Mouse (Mus musculus): ENCODE data around the gene Timmdc1. TPM values are rescaled to one million over a fixed set of nuclear protein-coding genes. Genes with fewer than 3 reads are reported as not detected.

The Timmdc1 gene
- polyA plus RNA-seq, 1 experiment from 2014 or later = 27.3 TPM

- H3K4me1 ChIP-seq = no peaks in the 10 kb centered on the region
- H3K27ac ChIP-seq = no peak overlapping the region
- H3K27me3 ChIP-seq (replicated peaks) = no peaks in the 10 kb centered on the region
- peaks cover 19% of the 10 kb centered on the region for H3K36me3 ChIP-seq
- no peaks in the 10 kb centered on the region for H3K9me3 ChIP-seq
- no peak overlapping the region for H3K4me2 ChIP-seq
- H3K4me3 ChIP-seq (replicated peaks) = no peak overlapping the region
- WGBS = 85% methylated on average over 13 of the region's 13 CpGs
- no peak for ATAC-seq (ENCODE audit: insufficient read depth, low FRiP score, low read depth)
- H3K9ac ChIP-seq = no peak overlapping the region
These were observed 16.4 kb upstream of the Timmdc1 start for GRCm38 (mm10) chr16:38538716-38539380.

DNA sequence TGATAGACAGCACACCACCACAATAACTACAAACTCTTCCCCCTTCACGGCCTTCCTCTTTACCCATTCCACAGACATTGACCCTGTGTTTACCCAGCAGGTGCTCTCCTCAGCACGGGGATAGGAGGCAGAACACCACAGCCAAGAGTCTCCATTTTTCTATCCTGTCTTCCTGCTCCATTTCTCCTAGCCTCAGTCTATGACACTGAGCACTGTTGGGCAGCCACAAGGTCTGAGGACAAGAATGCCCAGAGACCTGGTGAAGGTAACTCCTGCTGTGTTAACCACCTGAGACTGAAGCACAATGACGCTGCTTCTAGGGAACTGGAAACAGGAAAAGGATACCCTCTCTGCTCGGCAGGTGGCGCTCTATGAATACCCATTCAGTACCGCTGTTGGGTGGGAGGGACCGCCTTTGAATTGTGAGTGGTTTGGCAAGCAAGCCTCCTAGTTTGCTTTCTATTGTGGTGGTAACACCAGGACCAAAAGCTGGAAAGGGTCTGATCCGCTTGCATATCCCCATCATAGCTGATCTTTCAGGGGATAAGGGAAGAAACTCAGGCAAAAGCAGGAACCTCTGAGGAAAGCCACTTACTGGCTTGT is 14.2 kb upstream of the Timmdc1 start:
- WGBS = 44% methylated on average over 8 of the region's 8 CpGs
- Histone ChIP-seq H3K4me2 (no peak overlapping the region), H3K4me1 (no peaks in the 10 kb centered on the region), H3K27ac (no peak overlapping the region), H3K36me3 (peaks cover 19% of the 10 kb centered on the region), H3K9me3 (no peaks in the 10 kb centered on the region), H3K9ac (no peak overlapping the region), H3K4me3 (replicated peaks) (no peak overlapping the region), H3K27me3 (replicated peaks) (no peaks in the 10 kb centered on the region)
- ATAC-seq (ENCODE audit: insufficient read depth, low FRiP score, low read depth) = peak; percentile 70

GRCm38 (mm10) chr16:38526264-38526663 is 3.8 kb upstream of the Timmdc1 start:
- WGBS = 82% methylated on average over 6 of the region's 6 CpGs
- Histone ChIP-seq H3K9me3 (no peaks in the 10 kb centered on the region), H3K27ac (no peak overlapping the region), H3K27me3 (replicated peaks) (no peaks in the 10 kb centered on the region), H3K4me2 (no peak overlapping the region), H3K9ac (no peak overlapping the region), H3K36me3 (peaks cover 23% of the 10 kb centered on the region), H3K4me3 (replicated peaks) (no peak overlapping the region), H3K4me1 (0 out of 2 replicates have a peak, but pooled peaks cover 5% of the 10 kb centered on the region)
- ATAC-seq (ENCODE audit: insufficient read depth, low FRiP score, low read depth) = no peak

- Histone ChIP-seq H3K4me3 (replicated peaks) (peak overlapping the region; percentile 98), H3K9ac (no peak overlapping the region), H3K4me2 (peak overlapping the region; percentile 64), H3K36me3 (peaks cover 11% of the 10 kb centered on the region; the same call in 1 of the 2 replicates), H3K27me3 (replicated peaks) (no peaks in the 10 kb centered on the region), H3K9me3 (no peaks in the 10 kb centered on the region), H3K27ac (no peak overlapping the region), H3K4me1 (0 out of 2 replicates have a peak, but pooled peaks cover 5% of the 10 kb centered on the region)
- 26% methylated on average over 8 of the region's 8 CpGs for WGBS
- ATAC-seq (ENCODE audit: insufficient read depth, low FRiP score, low read depth) = no peak
These were observed 1.1 kb downstream of the Timmdc1 start for GRCm38 (mm10) chr16:38521211-38521987.

GRCm38 (mm10) chr16:38519140-38519539 is 3.3 kb downstream of the Timmdc1 start:
- no peak overlapping the region for H3K9ac ChIP-seq
- ATAC-seq (ENCODE audit: insufficient read depth, low FRiP score, low read depth) = no peak
- H3K4me3 ChIP-seq (replicated peaks) = no peak overlapping the region
- no peak overlapping the region for H3K4me2 ChIP-seq
- WGBS = 97% methylated on average over 2 of the region's 2 CpGs
- no peaks in the 10 kb centered on the region for H3K27me3 ChIP-seq (replicated peaks)
- peaks cover 10% of the 10 kb centered on the region for H3K36me3 ChIP-seq
- no peaks in the 10 kb centered on the region for H3K9me3 ChIP-seq
- H3K4me1 ChIP-seq = 0 out of 2 replicates have a peak, but pooled peaks cover 5% of the 10 kb centered on the region
- H3K27ac ChIP-seq = no peak overlapping the region

DNA sequence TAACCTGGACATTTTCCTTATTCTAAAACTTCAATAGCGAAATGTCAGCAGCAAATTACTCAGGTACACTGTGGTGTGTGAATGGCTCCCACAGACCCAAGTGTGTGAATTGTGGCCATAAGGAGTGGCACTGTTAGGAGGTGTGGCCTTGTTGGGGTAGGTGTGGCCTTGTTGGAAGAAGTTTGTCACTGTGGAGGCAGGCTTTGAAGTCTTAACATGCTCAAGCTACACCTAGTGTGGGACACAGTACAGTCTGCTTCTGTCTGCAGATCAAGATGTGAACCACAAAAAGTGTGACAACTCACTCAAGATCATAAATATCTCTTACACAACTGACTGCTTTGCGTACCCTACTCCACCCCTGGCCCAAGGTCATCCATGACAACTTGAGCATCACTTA is 11.6 kb downstream of the Timmdc1 start:
- Histone ChIP-seq H3K4me3 (replicated peaks) (no peak overlapping the region), H3K27ac (no peak overlapping the region), H3K36me3 (peaks cover 19% of the 10 kb centered on the region; the same call in 1 of the 2 replicates), H3K9ac (no peak overlapping the region), H3K27me3 (replicated peaks) (no peaks in the 10 kb centered on the region), H3K4me1 (no peaks in the 10 kb centered on the region), H3K4me2 (no peak overlapping the region), H3K9me3 (no peaks in the 10 kb centered on the region)
- no peak for ATAC-seq (ENCODE audit: insufficient read depth, low FRiP score, low read depth)
- WGBS = 96% methylated on average over 2 of the region's 2 CpGs

- no peak overlapping the region for H3K9ac ChIP-seq
- no peak overlapping the region for H3K4me2 ChIP-seq
- peak; percentile 73; the same call in 1 of the 2 replicates for ATAC-seq (ENCODE audit: insufficient read depth, low FRiP score, low read depth)
- H3K9me3 ChIP-seq = no peaks in the 10 kb centered on the region
- H3K36me3 ChIP-seq = peaks cover 23% of the 10 kb centered on the region
- no peaks in the 10 kb centered on the region for H3K4me1 ChIP-seq
- no peak overlapping the region for H3K4me3 ChIP-seq (replicated peaks)
- no peak overlapping the region for H3K27ac ChIP-seq
- H3K27me3 ChIP-seq (replicated peaks) = no peaks in the 10 kb centered on the region
- 66% methylated on average over 4 of the region's 4 CpGs for WGBS
These were observed 16.3 kb downstream of the Timmdc1 start for GRCm38 (mm10) chr16:38506041-38506634.

GRCm38 (mm10) chr16:38503528-38503927 is 18.9 kb downstream of the Timmdc1 start:
- no peaks in the 10 kb centered on the region for H3K27me3 ChIP-seq (replicated peaks)
- no peak overlapping the region for H3K4me2 ChIP-seq
- H3K27ac ChIP-seq = no peak overlapping the region
- H3K4me1 ChIP-seq = no peaks in the 10 kb centered on the region
- WGBS = 88% methylated on average over 4 of the region's 4 CpGs
- no peak overlapping the region for H3K9ac ChIP-seq
- ATAC-seq (ENCODE audit: insufficient read depth, low FRiP score, low read depth) = no peak
- peaks cover 30% of the 10 kb centered on the region for H3K36me3 ChIP-seq
- no peaks in the 10 kb centered on the region for H3K9me3 ChIP-seq
- no peak overlapping the region for H3K4me3 ChIP-seq (replicated peaks)

DNA sequence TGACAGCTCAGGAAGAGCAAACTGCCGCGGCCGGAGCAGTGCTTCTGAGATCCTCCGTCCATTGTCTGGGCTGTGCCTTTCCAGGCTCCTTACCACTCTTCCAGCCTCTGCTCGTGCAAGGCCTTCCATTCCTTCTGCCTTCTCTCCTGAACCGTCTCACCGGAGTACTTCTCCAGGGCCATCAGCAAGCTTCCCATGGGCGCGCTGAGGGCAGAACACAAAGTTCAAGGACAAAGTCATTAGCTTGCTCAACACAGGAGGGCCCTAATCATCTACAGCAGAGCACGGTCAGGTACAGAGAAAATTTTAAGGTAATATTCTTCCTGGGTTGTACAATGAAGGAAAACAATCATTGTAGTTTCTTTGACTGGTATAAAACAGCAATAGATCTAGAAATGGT is 20.0 kb downstream of the Timmdc1 start:
- H3K27me3 ChIP-seq (replicated peaks) = no peaks in the 10 kb centered on the region
- H3K9me3 ChIP-seq = no peaks in the 10 kb centered on the region
- WGBS = 91% methylated on average over 10 of the region's 10 CpGs
- no peaks in the 10 kb centered on the region for H3K4me1 ChIP-seq
- H3K27ac ChIP-seq = no peak overlapping the region
- no peak for ATAC-seq (ENCODE audit: insufficient read depth, low FRiP score, low read depth)
- H3K4me3 ChIP-seq (replicated peaks) = no peak overlapping the region
- H3K9ac ChIP-seq = no peak overlapping the region
- H3K4me2 ChIP-seq = no peak overlapping the region
- H3K36me3 ChIP-seq = peaks cover 35% of the 10 kb centered on the region

- H3K36me3 ChIP-seq = peaks cover 20% of the 10 kb centered on the region
These were observed 25.8 kb downstream of the Timmdc1 start for GRCm38 (mm10) chr16:38496604-38497140.

GRCm38 (mm10) chr16:38493890-38494289 is 28.6 kb downstream of the Timmdc1 start:
- WGBS = 81% methylated on average over 10 of the region's 10 CpGs
- no peak for ATAC-seq (ENCODE audit: insufficient read depth, low FRiP score, low read depth)
- Histone ChIP-seq H3K36me3 (0 out of 2 replicates have a peak, but pooled peaks cover 11% of the 10 kb centered on the region), H3K9me3 (no peaks in the 10 kb centered on the region), H3K4me1 (no peaks in the 10 kb centered on the region), H3K4me3 (replicated peaks) (no peak overlapping the region), H3K4me2 (no peak overlapping the region), H3K27ac (no peak overlapping the region), H3K9ac (no peak overlapping the region), H3K27me3 (replicated peaks) (no peaks in the 10 kb centered on the region)

More at GRCm38 (mm10) chr16:38496604-38497140, 25.8 kb downstream of the Timmdc1 start:
- ATAC-seq (ENCODE audit: insufficient read depth, low FRiP score, low read depth) = no peak
- H3K9me3 ChIP-seq = no peaks in the 10 kb centered on the region
- no peaks in the 10 kb centered on the region for H3K4me1 ChIP-seq
- no peak overlapping the region for H3K4me3 ChIP-seq (replicated peaks)
- no peak overlapping the region for H3K9ac ChIP-seq
- no peak overlapping the region for H3K4me2 ChIP-seq
- no peak overlapping the region for H3K27ac ChIP-seq
- no peaks in the 10 kb centered on the region for H3K27me3 ChIP-seq (replicated peaks)
- WGBS = 80% methylated on average over 7 of the region's 7 CpGs

Data from stomach, embryonic 15.5 days (tissue).